In the genomic region with DNA sequence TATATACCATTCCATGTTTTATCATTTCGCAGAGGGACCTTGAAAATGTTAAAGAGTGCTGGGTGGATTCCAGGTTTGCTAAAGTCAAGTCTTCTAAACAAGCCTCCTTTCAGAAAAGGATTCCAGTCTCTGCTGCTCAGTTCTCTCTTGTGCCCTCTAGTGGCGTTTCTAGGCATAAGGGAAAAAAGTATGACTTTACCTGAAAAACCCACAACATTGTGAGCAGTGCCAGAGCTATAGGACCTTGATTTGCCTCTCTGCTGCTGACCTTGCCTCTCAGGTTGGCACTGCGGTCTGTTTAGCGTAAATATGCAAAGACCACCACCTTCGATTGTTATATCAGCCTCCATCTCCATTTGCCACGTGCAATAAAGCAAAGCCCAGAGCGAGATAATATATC, we compare ENCODE assay signal across 8 mouse cellular contexts. TPM values are rescaled to one million over a fixed set of nuclear protein-coding genes. Genes with fewer than 3 reads are reported as not detected.
A peak's percentile ranks its signal among the peaks of the same experiment; 100 is the strongest.
DNase-seq lines count a peak whose midpoint lies in the region; ATAC-seq and TF ChIP-seq lines count a peak whose summit lies in the region.

No protein-coding gene starts in this region.

- intact Hi-C loops in left cerebral cortex, postnatal 36 days (cut with DNase I) = loop anchor here (10.0 kb wide), 1 partner anchor 260 kb away; no protein-coding TSS in a partner anchor

- H3K4me1 ChIP-seq in liver, embryonic 14.5 days (replicated peaks; ENCODE audit: control insufficient read depth in 2 of 2, insufficient read depth in 2 of 2, low read length in 1 of 2) = peaks cover 0 to 3% of the 10 kb centered on the region in 2 experiments; a peak in 1 of 4 replicates

- H3K36me3 ChIP-seq in liver, embryonic 14.5 days (replicated peaks; ENCODE audit: control insufficient read depth, insufficient read depth, low read depth) = no peaks in the 10 kb centered on the region

- peak; percentile 56 for TF ChIP-seq CTCF in liver, embryonic 14.5 days (IDR thresholded peaks at IDR 0.05; ENCODE audit: low read depth)

- no peak overlapping the region for H3K27ac ChIP-seq in liver, embryonic 14.5 days

- H3K4me2 ChIP-seq in liver, embryonic 14.5 days (ENCODE audit: low read depth) = no peak overlapping the region

- ATAC-seq in liver, embryonic 14.5 days (ENCODE audit: insufficient read depth) = no peak
- ATAC-seq in megakaryocyte progenitor cell, adult 5-6 weeks (replicated peaks; ENCODE audit: poor library complexity) = peak; percentile 65

- TF ChIP-seq EP300 in liver, embryonic 14.5 days (IDR thresholded peaks at IDR 0.05; ENCODE audit: low read depth) = no peak

- no peaks in the 10 kb centered on the region for H3K27me3 ChIP-seq in liver, embryonic 14.5 days (ENCODE audit: control insufficient read depth, insufficient read depth, low read length)

- DNase-seq in adrenal gland, postnatal 14 days = peak; percentile 34
- no peak for DNase-seq in adrenal gland, postnatal 4 days (ENCODE audit: low spot score in 2 of 2)
- no peak for DNase-seq in liver, embryonic 14.5 days (ENCODE audit: low read depth in 3 of 3, low spot score in 3 of 3)
- DNase-seq in liver = no peak
- peak; percentile 49 for DNase-seq in forelimb bud, embryonic 11.5 days (ENCODE audit: low read depth, low spot score)
- DNase-seq in urinary bladder, adult 2 months (ENCODE audit: low spot score) = no peak
- no peak for DNase-seq in left cerebral cortex, postnatal 36 days (ENCODE audit: low spot score in 2 of 2)

- 38% methylated on average over 7 of the region's 7 CpGs for WGBS in liver, embryonic 14.5 days (ENCODE audit: insufficient replicate concordance)

- H3K9me3 ChIP-seq in liver, embryonic 14.5 days (ENCODE audit: control insufficient read depth, low read length) = no peaks in the 10 kb centered on the region

- H3K4me3 ChIP-seq in liver, embryonic 14.5 days (ENCODE audit: insufficient read depth in 1 of 2, low read depth in 2 of 2, low read length in 2 of 2) = no peak overlapping the region

- H3K9ac ChIP-seq in liver, embryonic 14.5 days (replicated peaks) = no peak overlapping the region

RNA-seq across cellular contexts. Expression of a gene that starts 13.9 kb away (rescaled TPM):
- total RNA-seq in adrenal gland, postnatal 14 days (2021) = 15.6 and 15.8 TPM in 2 replicates
- 10 to 100 TPM; 18.5 to 18.8 TPM for total RNA-seq in adrenal gland, postnatal 4 days (2021)
- 2.1 and 2.5 TPM in 2 replicates for polyA plus RNA-seq in liver, embryonic 14.5 days (2012; rRNA removed)
- 7.1 and 9.0 TPM in 2 replicates for polyA plus RNA-seq in liver, embryonic 14.5 days (2014; fragmentation: Nextera tagmentation; extraction: Ambion mirVana)
- 1.6 and 1.7 TPM in 2 replicates for total RNA-seq in megakaryocyte progenitor cell, adult 5-6 weeks (2015)
- total RNA-seq in megakaryocyte progenitor cell, adult 5-6 weeks (2017) = 1.7 and 2.0 TPM in 2 replicates
- polyA plus RNA-seq in urinary bladder, adult 2 months (2012; rRNA removed) = 14.0 and 20.8 TPM in 2 replicates
- 1 to 10 TPM; 4.7 to 9.3 TPM for total RNA-seq in left cerebral cortex, postnatal 36 days (2021)

RNA-seq across cellular contexts. Expression of a gene that starts 47.8 kb away (rescaled TPM):
- total RNA-seq in adrenal gland, postnatal 14 days (2021) = 2.4 and 3.7 TPM in 2 replicates
- 1 to 10 TPM; 6.6 to 7.7 TPM for total RNA-seq in adrenal gland, postnatal 4 days (2021)
- polyA plus RNA-seq in liver, embryonic 14.5 days (2012; rRNA removed) = 0.32 and 0.51 TPM in 2 replicates
- polyA plus RNA-seq in liver, embryonic 14.5 days (2014; fragmentation: Nextera tagmentation; extraction: Ambion mirVana) = 0.18 and 0.19 TPM in 2 replicates
- 2.9 and 3.0 TPM in 2 replicates for total RNA-seq in megakaryocyte progenitor cell, adult 5-6 weeks (2015)
- 1.6 and 1.7 TPM in 2 replicates for total RNA-seq in megakaryocyte progenitor cell, adult 5-6 weeks (2017)
- polyA plus RNA-seq in urinary bladder, adult 2 months (2012; rRNA removed) = 2.5 TPM in 2 replicates
- total RNA-seq in left cerebral cortex, postnatal 36 days (2021) = 1 to 10 TPM; 3.0 to 4.2 TPM

Comparison
In these comparisons a context has a peak if more than half of its experiments do, and no peak if none do; other contexts are left out.
1. DNase-seq: peak in adrenal gland, postnatal 14 days (single experiment) and forelimb bud, embryonic 11.5 days (single experiment); none in adrenal gland, postnatal 4 days (0 of 2), liver, embryonic 14.5 days (0 of 3), liver (single experiment), urinary bladder, adult 2 months (single experiment) and left cerebral cortex, postnatal 36 days (0 of 2).